ENCODE assay signal across 8 mouse cellular contexts in genomic region chr6:72544283-72544987, GRCm38 (mm10). TPM values are rescaled to one million over a fixed set of nuclear protein-coding genes. Genes with fewer than 3 reads are reported as not detected.
DNase-seq lines count a peak whose midpoint lies in the region; ATAC-seq and TF ChIP-seq lines count a peak whose summit lies in the region.

Capg (plus strand) TSS chr6:72544391.

- H3K27me3 ChIP-seq in neural tube, embryonic 11.5 days (ENCODE audit: control insufficient read depth, insufficient read depth, low read length): no peaks in the 10 kb centered on the region
- no peaks in the 10 kb centered on the region for H3K27me3 ChIP-seq in limb, embryonic 11.5 days (ENCODE audit: control insufficient read depth, insufficient read depth, low read length)
- no peaks in the 10 kb centered on the region for H3K27me3 ChIP-seq in midbrain, embryonic 15.5 days (replicated peaks)
- no peaks in the 10 kb centered on the region for H3K27me3 ChIP-seq in thymus, adult 2 months (ENCODE audit: control insufficient read depth, insufficient read depth, low read length)

- no peaks in the 10 kb centered on the region for H3K4me1 ChIP-seq in neural tube, embryonic 11.5 days (ENCODE audit: control insufficient read depth, insufficient read depth, low read length)
- H3K4me1 ChIP-seq in limb, embryonic 11.5 days (ENCODE audit: control insufficient read depth, insufficient read depth, low read length): no peaks in the 10 kb centered on the region
- no peaks in the 10 kb centered on the region for H3K4me1 ChIP-seq in midbrain, embryonic 15.5 days
- peaks cover 22% of the 10 kb centered on the region for H3K4me1 ChIP-seq in thymus, adult 2 months (replicated peaks; ENCODE audit: control insufficient read depth, insufficient read depth, low read length)

- no peak within 1 kb of the TSS for H3K4me3 ChIP-seq in neural tube, embryonic 11.5 days (ENCODE audit: low read depth, low read length)
- H3K4me3 ChIP-seq in limb, embryonic 11.5 days (ENCODE audit: low read depth, low read length): 0 out of 2 replicates have a peak within 1 kb of the TSS, but pooled peaks have one; percentile 0
- no peak within 1 kb of the TSS for H3K4me3 ChIP-seq in midbrain, embryonic 15.5 days
- peak within 1 kb of the TSS; percentile 42 for H3K4me3 ChIP-seq in thymus, adult 2 months (ENCODE audit: control insufficient read depth, insufficient read depth, low read length)

- no peak within 1 kb of the TSS for H3K9ac ChIP-seq in neural tube, embryonic 11.5 days (ENCODE audit: low read length)
- H3K9ac ChIP-seq in limb, embryonic 11.5 days (ENCODE audit: low read length): peak within 1 kb of the TSS; percentile 60
- no peak within 1 kb of the TSS for H3K9ac ChIP-seq in midbrain, embryonic 15.5 days

- no peak for TF ChIP-seq POLR2A in thymus, adult 2 months (IDR thresholded peaks at IDR 0.05; ENCODE audit: control insufficient read depth, extremely low read depth, insufficient read depth, low read length, poor library complexity)

- peak within 1 kb of the TSS; percentile 25 for H3K4me2 ChIP-seq in neural tube, embryonic 11.5 days (ENCODE audit: low read depth)
- H3K4me2 ChIP-seq in limb, embryonic 11.5 days (ENCODE audit: low read depth, severe bottlenecking): peak within 1 kb of the TSS; percentile 42; the same call in 1 of the 2 replicates
- H3K4me2 ChIP-seq in midbrain, embryonic 15.5 days: peak within 1 kb of the TSS; percentile 15

- no peak for DNase-seq in neural tube, embryonic 11.5 days (ENCODE audit: low spot score)
- no peak for DNase-seq in neural tube, embryonic 10.5 days (ENCODE audit: extremely low spot score, low spot score)
- peak; percentile 81 for DNase-seq in fibroblast of lung, adult 2 months (ENCODE audit: low read depth)
- peak; percentile 61 to 70 for DNase-seq in heart, postnatal 36 days
- DNase-seq in limb, embryonic 11.5 days (ENCODE audit: low spot score): peak; percentile 48
- peak; percentile 58 for DNase-seq in thymus, adult 2 months
- DNase-seq in left cerebral cortex, adult 18-20 months (ENCODE audit: low spot score in 2 of 2): no peak

- no peaks in the 10 kb centered on the region for H3K36me3 ChIP-seq in neural tube, embryonic 11.5 days (ENCODE audit: control insufficient read depth, insufficient read depth, low read length)
- H3K36me3 ChIP-seq in limb, embryonic 11.5 days (ENCODE audit: control insufficient read depth, insufficient read depth, low read length): no peaks in the 10 kb centered on the region
- no peaks in the 10 kb centered on the region for H3K36me3 ChIP-seq in midbrain, embryonic 15.5 days (replicated peaks)
- H3K36me3 ChIP-seq in thymus, adult 2 months (ENCODE audit: control insufficient read depth, insufficient read depth, low read length): no peaks in the 10 kb centered on the region

- TF ChIP-seq CTCF in thymus, adult 2 months (IDR thresholded peaks at IDR 0.05; ENCODE audit: borderline replicate concordance, control insufficient read depth, extremely low read depth, insufficient read depth, low read length, poor library complexity): no peak

- H3K27ac ChIP-seq in neural tube, embryonic 11.5 days (ENCODE audit: low read depth, low read length): no peak within 1 kb of the TSS
- no peak within 1 kb of the TSS for H3K27ac ChIP-seq in limb, embryonic 11.5 days (replicated peaks; ENCODE audit: low read depth, low read length)
- H3K27ac ChIP-seq in midbrain, embryonic 15.5 days: no peak within 1 kb of the TSS
- peak within 1 kb of the TSS; percentile 83 for H3K27ac ChIP-seq in thymus, adult 2 months (ENCODE audit: control insufficient read depth, insufficient read depth, low read length)

- WGBS in neural tube, embryonic 11.5 days: 12% methylated on average over 23 of the region's 23 CpGs
- 13% methylated on average over 23 of the region's 23 CpGs for WGBS in limb, embryonic 11.5 days
- 15% methylated on average over 23 of the region's 23 CpGs for WGBS in midbrain, embryonic 15.5 days
- under 1% methylated on average over 23 of the region's 23 CpGs for WGBS in thymus, adult 2 months

- no peak for ATAC-seq in neural tube, embryonic 11.5 days (ENCODE audit: insufficient read depth, low FRiP score, low TSS enrichment)
- ATAC-seq in limb, embryonic 11.5 days (ENCODE audit: insufficient number of reproducible peaks, low FRiP score, low TSS enrichment, low read depth): no peak
- ATAC-seq in midbrain, embryonic 15.5 days (replicated peaks): no peak

- no peaks in the 10 kb centered on the region; the same call in none of the 2 replicates for H3K9me3 ChIP-seq in neural tube, embryonic 11.5 days (ENCODE audit: control insufficient read depth, low read length)
- no peaks in the 10 kb centered on the region; the same call in 1 of the 2 replicates for H3K9me3 ChIP-seq in limb, embryonic 11.5 days (ENCODE audit: control insufficient read depth, low read length)
- no peaks in the 10 kb centered on the region for H3K9me3 ChIP-seq in midbrain, embryonic 15.5 days

- intact Hi-C loops in heart, postnatal 36 days (cut with DNase I): no loop called here

RNA-seq across cellular contexts. Expression of gene Capg, which starts in this region (rescaled TPM):
- polyA plus RNA-seq in neural tube, embryonic 11.5 days (2014; fragmentation: Nextera tagmentation; extraction: Ambion mirVana): 10.1 and 10.2 TPM in 2 replicates
- total RNA-seq in heart, postnatal 36 days (2021): 10 to 100 TPM in 1 of 2 experiments, 1 to 10 TPM in 1; 9.0 to 10.3 TPM
- polyA plus RNA-seq in limb, embryonic 11.5 days (2014; fragmentation: Nextera tagmentation; extraction: Ambion mirVana): 24.5 and 26.5 TPM in 2 replicates
- 5.8 and 7.8 TPM in 2 replicates for polyA plus RNA-seq in midbrain, embryonic 15.5 days (2015; fragmentation: Nextera tagmentation; extraction: Ambion mirVana)
- polyA plus RNA-seq in thymus, adult 2 months (2012; rRNA removed): 49.1 and 50.6 TPM in 2 replicates
- 1 to 10 TPM; 1.8 to 4.2 TPM for total RNA-seq in left cerebral cortex, adult 18-20 months (2021)

Comparison
In these comparisons a context has a peak if more than half of its experiments do, and no peak if none do; other contexts are left out.
1. DNase-seq: peak in fibroblast of lung, adult 2 months (single experiment), heart, postnatal 36 days (2 of 2), limb, embryonic 11.5 days (single experiment) and thymus, adult 2 months (single experiment); none in neural tube, embryonic 11.5 days (single experiment), neural tube, embryonic 10.5 days (single experiment) and left cerebral cortex, adult 18-20 months (0 of 2).
2. H3K4me3 ChIP-seq: peak in limb, embryonic 11.5 days (single experiment) and thymus, adult 2 months (single experiment); none in neural tube, embryonic 11.5 days (single experiment) and midbrain, embryonic 15.5 days (single experiment).
3. Peak in every context shown above with its lines, with median percentiles within 50 percentile points of each other: H3K4me2 ChIP-seq.